Mouse (Mus musculus) forebrain, postnatal 0 days (tissue): Measurements from ENCODE around the gene Hmgb1. TPM values are rescaled to one million over a fixed set of nuclear protein-coding genes. Genes with fewer than 3 reads are reported as not detected.

Experiments used
- ATAC-seq: fragments of 200-750 bp; cut with Nextera tagmentation; 2 replicates; pipeline ENCODE4 v1.8.0; 2017; ENCODE audit warnings: mild to moderate bottlenecking, moderate library complexity
- DNase-seq: peaks from one replicate; pipeline ENCODE4 v3.0.0-alpha.2; 2015
- H3K27ac ChIP-seq: fragments of 300-500 bp; sonication (generic); 2 replicates; pipeline ENCODE4 v1.5.1; 2014; ENCODE audit warnings: low read depth, mild to moderate bottlenecking, antibody characterized with exemption, low read length, moderate library complexity, mixed read lengths
- H3K27me3 ChIP-seq: fragments of 300-500 bp; sonication (generic); 2 replicates; pipeline ENCODE4 v1.6.1; 2014; ENCODE audit warnings: mild to moderate bottlenecking, low read length, mixed read lengths; ENCODE audit not compliant: insufficient read depth
- H3K36me3 ChIP-seq: fragments of 300-500 bp; sonication (generic); 2 replicates; pipeline ENCODE4 v1.6.1; 2014; ENCODE audit warnings: mild to moderate bottlenecking, moderate library complexity; ENCODE audit not compliant: insufficient read depth
- H3K4me1 ChIP-seq: fragments of 300-500 bp; sonication (generic); 2 replicates; pipeline ENCODE4 v1.6.1; 2014; ENCODE audit warnings: antibody characterized with exemption; ENCODE audit not compliant: insufficient read depth
- H3K4me2 ChIP-seq: fragments of 300-500 bp; sonication (generic); 2 replicates; pipeline ENCODE4 v1.6.1; 2014; ENCODE audit warnings: low read depth, mild to moderate bottlenecking, moderate library complexity
- H3K4me3 ChIP-seq: fragments of 300-500 bp; sonication (generic); 2 replicates; pipeline ENCODE4 v1.5.1; 2014; ENCODE audit warnings: low read depth, low read length, mixed read lengths
- H3K9ac ChIP-seq: fragments of 300-500 bp; sonication (generic); 2 replicates; pipeline ENCODE4 v1.6.1; 2014; ENCODE audit warnings: mild to moderate bottlenecking
- H3K9me3 ChIP-seq: fragments of 300-500 bp; sonication (generic); 2 replicates; pipeline ENCODE4 v1.6.1; 2016; ENCODE audit warnings: low read length
- CTCF ChIP-seq: sonication (generic); IDR thresholded peaks from 2 replicates; pipeline ENCODE4 v1.5.1; 2016; ENCODE audit warnings: antibody characterized with exemption, control low read depth, low read depth
- WGBS: fragments of 180-500 bp; shearing (Covaris S2); extraction: QIAGEN DNeasy Blood & Tissue Kit; methylation state at CpG from one replicate; pipeline ENCODE4 v1.1.7; 2014; 5-methylcytosine and 5-hydroxymethylcytosine counted together
- polyA plus RNA-seq: library from polyadenylated mRNA; unstranded; fragments of >200 nt; fragmentation: Nextera tagmentation; extraction: Ambion mirVana; gene quantifications from 2 replicates; pipeline ENCODE4 v1.2.1, GENCODE M21; 2015
- total RNA-seq: library from RNA; depleted of rRNA; stranded (reverse); fragments of >200 nt; gene quantifications from 2 replicates; pipeline ENCODE4 v1.2.3, GENCODE M21; 2014

The Hmgb1 gene
- total and polyA plus RNA-seq, 2 experiments from 2014 or later, result 446 to 892 TPM

GRCm38 (mm10) chr5:149206286-149206685, 22.0 kb upstream of the Hmgb1 start:
- 94% methylated on average over 5 of the region's 5 CpGs for WGBS

GRCm38 (mm10) chr5:149205265-149205664, 21.0 kb upstream of the Hmgb1 start:
- ATAC-seq, result no peak
- no peak for TF ChIP-seq CTCF
- H3K9ac ChIP-seq, result no peak overlapping the region
- no peak for DNase-seq
- no peaks in the 10 kb centered on the region for H3K27me3 ChIP-seq
- no peak overlapping the region for H3K4me3 ChIP-seq
- H3K27ac ChIP-seq, result no peak overlapping the region
- H3K36me3 ChIP-seq, result peaks cover 55% of the 10 kb centered on the region
- H3K4me1 ChIP-seq, result no peaks in the 10 kb centered on the region
- no peak overlapping the region for H3K4me2 ChIP-seq
- WGBS, result 79% methylated on average over 8 of the region's 8 CpGs
- no peaks in the 10 kb centered on the region for H3K9me3 ChIP-seq

More at GRCm38 (mm10) chr5:149206286-149206685, 22.0 kb upstream of the Hmgb1 start:
- H3K27ac ChIP-seq, result no peak overlapping the region
- DNase-seq (no peak), ATAC-seq (no peak)
- no peak overlapping the region for H3K9ac ChIP-seq
- TF ChIP-seq CTCF, result no peak
- H3K4me2 ChIP-seq, result no peak overlapping the region
- no peaks in the 10 kb centered on the region for H3K27me3 ChIP-seq
- H3K4me1 ChIP-seq, result no peaks in the 10 kb centered on the region
- no peaks in the 10 kb centered on the region for H3K9me3 ChIP-seq
- H3K4me3 ChIP-seq, result no peak overlapping the region
- peaks cover 58% of the 10 kb centered on the region for H3K36me3 ChIP-seq

GRCm38 (mm10) chr5:149204822-149205221, 20.5 kb upstream of the Hmgb1 start:
- TF ChIP-seq CTCF, result no peak
- Histone ChIP-seq H3K4me2 (no peak overlapping the region), H3K27ac (no peak overlapping the region), H3K9me3 (no peaks in the 10 kb centered on the region), H3K4me1 (no peaks in the 10 kb centered on the region), H3K27me3 (no peaks in the 10 kb centered on the region), H3K36me3 (peaks cover 51% of the 10 kb centered on the region), H3K9ac (no peak overlapping the region), H3K4me3 (no peak overlapping the region)
- DNase-seq, result no peak
- ATAC-seq, result no peak
- WGBS, result 91% methylated on average over 7 of the region's 7 CpGs

- DNase-seq, result no peak
- no peaks in the 10 kb centered on the region for H3K27me3 ChIP-seq
- H3K4me3 ChIP-seq, result no peak overlapping the region
- ATAC-seq, result no peak
- 90% methylated on average over 4 of the region's 4 CpGs for whole genome bisulfite sequencing
- H3K27ac ChIP-seq, result no peak overlapping the region
- H3K4me2 ChIP-seq, result no peak overlapping the region
- H3K36me3 ChIP-seq, result peaks cover 55% of the 10 kb centered on the region
- no peaks in the 10 kb centered on the region for H3K4me1 ChIP-seq
- TF ChIP-seq CTCF, result no peak
- no peaks in the 10 kb centered on the region for H3K9me3 ChIP-seq
- no peak overlapping the region for H3K9ac ChIP-seq
Observed at GRCm38 (mm10) chr5:149203796-149204375, 19.6 kb upstream of the Hmgb1 start.

GRCm38 (mm10) chr5:149202941-149203340, 18.7 kb upstream of the Hmgb1 start:
- Histone ChIP-seq H3K9ac (no peak overlapping the region), H3K27ac (no peak overlapping the region), H3K4me3 (no peak overlapping the region), H3K4me1 (no peaks in the 10 kb centered on the region), H3K36me3 (peaks cover 55% of the 10 kb centered on the region), H3K27me3 (no peaks in the 10 kb centered on the region), H3K4me2 (no peak overlapping the region), H3K9me3 (no peaks in the 10 kb centered on the region)
- ATAC-seq, result no peak
- WGBS, result 74% methylated on average over 5 of the region's 5 CpGs
- no peak for TF ChIP-seq CTCF
- DNase-seq, result no peak

- Histone ChIP-seq H3K4me3 (no peak overlapping the region), H3K9ac (no peak overlapping the region), H3K4me1 (peaks cover 15% of the 10 kb centered on the region), H3K4me2 (no peak overlapping the region), H3K36me3 (peaks cover 57% of the 10 kb centered on the region), H3K9me3 (no peaks in the 10 kb centered on the region), H3K27me3 (no peaks in the 10 kb centered on the region), H3K27ac (no peak overlapping the region)
- no peak for TF ChIP-seq CTCF
- DNase-seq (no peak), ATAC-seq (no peak)
- WGBS, result 100% methylated on average over 1 of the region's 1 CpGs
Observed at GRCm38 (mm10) chr5:149198782-149199181, 14.5 kb upstream of the Hmgb1 start.

- H3K36me3 ChIP-seq, result peaks cover 51% of the 10 kb centered on the region
- no peak for TF ChIP-seq CTCF
Observed at GRCm38 (mm10) chr5:149196611-149197010, 12.3 kb upstream of the Hmgb1 start.

GRCm38 (mm10) chr5:149190160-149190559, 5.9 kb upstream of the Hmgb1 start:
- H3K36me3 ChIP-seq, result peaks cover 51% of the 10 kb centered on the region
- ATAC-seq (no peak), DNase-seq (no peak)
- no peaks in the 10 kb centered on the region for H3K9me3 ChIP-seq
- H3K9ac ChIP-seq, result no peak overlapping the region
- no peak for TF ChIP-seq CTCF
- H3K27ac ChIP-seq, result no peak overlapping the region
- WGBS, result 97% methylated on average over 1 of the region's 1 CpGs
- no peaks in the 10 kb centered on the region for H3K27me3 ChIP-seq
- H3K4me3 ChIP-seq, result no peak overlapping the region
- no peak overlapping the region for H3K4me2 ChIP-seq
- H3K4me1 ChIP-seq, result peaks cover 10% of the 10 kb centered on the region

More at GRCm38 (mm10) chr5:149196611-149197010, 12.3 kb upstream of the Hmgb1 start:
- DNase-seq (no peak), ATAC-seq (no peak)
- Histone ChIP-seq H3K9me3 (no peaks in the 10 kb centered on the region), H3K4me2 (no peak overlapping the region; the same call in 1 of the 2 replicates), H3K27me3 (no peaks in the 10 kb centered on the region), H3K4me1 (peaks cover 15% of the 10 kb centered on the region), H3K27ac (no peak overlapping the region), H3K4me3 (no peak overlapping the region), H3K9ac (no peak overlapping the region; the same call in 1 of the 2 replicates)
- WGBS, result 8% methylated on average over 1 of the region's 1 CpGs
